Comparison of ENCODE assay signal across 28 mouse cellular contexts in genomic region chr9:123343069-123343468, GRCm38 (mm10). TPM values are rescaled to one million over a fixed set of nuclear protein-coding genes. Genes with fewer than 3 reads are reported as not detected.
A peak's percentile ranks its signal among the peaks of the same experiment; 100 is the strongest.
DNase-seq lines count a peak whose midpoint lies in the region; ATAC-seq lines count a peak whose summit lies in the region.
"Had no signal": no experiment of that assay in that cellular context is flagged by ENCODE, and none has a peak within 500 bp of the region (broad histone marks: within the 10 kb centered on the region; RNA-seq: fewer than 3 reads in every experiment).

No protein-coding gene starts in this region.

- H3K4me3 ChIP-seq in kidney, embryonic 15.5 days (replicated peaks) = no peak overlapping the region
- H3K4me3 ChIP-seq in kidney, embryonic 16.5 days (ENCODE audit: low read length) = no peak overlapping the region
- no peak overlapping the region for H3K4me3 ChIP-seq in kidney, embryonic 14.5 days (ENCODE audit: low read length)
- H3K4me3 ChIP-seq: embryonic facial prominence, embryonic 12.5 days; embryonic facial prominence, embryonic 15.5 days; gastrocnemius, adult 2 months; heart, embryonic 12.5 days; heart, embryonic 15.5 days had no signal

- no peaks in the 10 kb centered on the region for H3K27me3 ChIP-seq in kidney, embryonic 15.5 days
- no peaks in the 10 kb centered on the region for H3K27me3 ChIP-seq in kidney, embryonic 16.5 days (ENCODE audit: insufficient read depth, low read length)
- H3K27me3 ChIP-seq in kidney, embryonic 14.5 days (ENCODE audit: control insufficient read depth, insufficient read depth, low read length) = no peaks in the 10 kb centered on the region
- H3K27me3 ChIP-seq: CH12.LX; embryonic facial prominence, embryonic 12.5 days; embryonic facial prominence, embryonic 15.5 days; heart, embryonic 12.5 days; heart, embryonic 15.5 days; Patski had no signal

- 0 out of 2 replicates have a peak, but pooled peaks cover 4% of the 10 kb centered on the region for H3K4me1 ChIP-seq in kidney, embryonic 15.5 days
- H3K4me1 ChIP-seq in kidney, embryonic 16.5 days (ENCODE audit: insufficient read depth, low read length) = no peaks in the 10 kb centered on the region; the same call in 1 of the 2 replicates
- H3K4me1 ChIP-seq in kidney, embryonic 14.5 days (ENCODE audit: control insufficient read depth, insufficient read depth, low read length) = no peaks in the 10 kb centered on the region; the same call in 1 of the 2 replicates
- H3K4me1 ChIP-seq: embryonic facial prominence, embryonic 12.5 days; embryonic facial prominence, embryonic 15.5 days had no signal

- H3K9me3 ChIP-seq in kidney, embryonic 15.5 days (replicated peaks) = no peaks in the 10 kb centered on the region
- no peaks in the 10 kb centered on the region for H3K9me3 ChIP-seq in kidney, embryonic 16.5 days (ENCODE audit: low read length)
- no peaks in the 10 kb centered on the region for H3K9me3 ChIP-seq in kidney, embryonic 14.5 days (ENCODE audit: control insufficient read depth, low read length)
- H3K9me3 ChIP-seq: embryonic facial prominence, embryonic 12.5 days; embryonic facial prominence, embryonic 15.5 days; G1E; heart, embryonic 12.5 days; heart, embryonic 15.5 days had no signal

- ATAC-seq in kidney, embryonic 15.5 days (replicated peaks; ENCODE audit: low FRiP score) = no peak
- ATAC-seq in kidney, embryonic 16.5 days (ENCODE audit: low FRiP score, low TSS enrichment) = peak; percentile 59; the same call in 1 of the 2 replicates
- no peak for ATAC-seq in kidney, embryonic 14.5 days (ENCODE audit: low FRiP score, low TSS enrichment)
- ATAC-seq: forebrain, embryonic 14.5 days; forebrain, postnatal 0 days; hindbrain, postnatal 0 days; Patski had no signal

- H3K36me3 ChIP-seq in kidney, embryonic 15.5 days = no peaks in the 10 kb centered on the region
- H3K36me3 ChIP-seq in kidney, embryonic 16.5 days (ENCODE audit: insufficient read depth, low read length) = no peaks in the 10 kb centered on the region
- no peaks in the 10 kb centered on the region for H3K36me3 ChIP-seq in kidney, embryonic 14.5 days (ENCODE audit: control insufficient read depth, insufficient read depth, low read length)
- H3K36me3 ChIP-seq: embryonic facial prominence, embryonic 12.5 days; embryonic facial prominence, embryonic 15.5 days; G1E; heart, embryonic 12.5 days; heart, embryonic 15.5 days had no signal

- 66% methylated on average over 3 of the region's 3 CpGs for WGBS in kidney, embryonic 15.5 days
- 60% methylated on average over 3 of the region's 3 CpGs for WGBS in kidney, embryonic 16.5 days
- 62% methylated on average over 3 of the region's 3 CpGs for WGBS in kidney, embryonic 14.5 days

- H3K4me2 ChIP-seq in kidney, embryonic 15.5 days = no peak overlapping the region
- H3K4me2 ChIP-seq in kidney, embryonic 16.5 days (replicated peaks; ENCODE audit: low read depth, low read length) = no peak overlapping the region
- no peak overlapping the region for H3K4me2 ChIP-seq in kidney, embryonic 14.5 days (replicated peaks; ENCODE audit: low read depth, low read length)
- H3K4me2 ChIP-seq: embryonic facial prominence, embryonic 12.5 days; embryonic facial prominence, embryonic 15.5 days; heart, embryonic 12.5 days; heart, embryonic 15.5 days; hindbrain, embryonic 14.5 days had no signal

- peak; percentile 20 for DNase-seq in kidney, adult 11 months
- DNase-seq in kidney, postnatal 36 days = peak; percentile 23 to 38
- no peak for DNase-seq in spleen, adult 18-20 months
- DNase-seq: adrenal gland, postnatal 10 days; adrenal gland, postnatal 36 days; B cell, adult 2 months; cerebellum, adult 18-20 months; cerebellum, adult 9-10 months; cerebellum, postnatal 14 days; forebrain, postnatal 0 days; gastrocnemius, adult 2 months; gastrocnemius, postnatal 14 days; heart, adult 18-20 months; heart, postnatal 10 days; heart, postnatal 4 days had no signal

- no peak overlapping the region for H3K9ac ChIP-seq in kidney, embryonic 15.5 days
- H3K9ac ChIP-seq in kidney, embryonic 16.5 days (replicated peaks; ENCODE audit: low read length) = no peak overlapping the region
- no peak overlapping the region for H3K9ac ChIP-seq in kidney, embryonic 14.5 days (ENCODE audit: low read depth, low read length)
- H3K9ac ChIP-seq: embryonic facial prominence, embryonic 12.5 days; embryonic facial prominence, embryonic 15.5 days; forebrain, postnatal 0 days; heart, embryonic 12.5 days; heart, embryonic 15.5 days; hindbrain, embryonic 14.5 days had no signal

- no peak overlapping the region for H3K27ac ChIP-seq in kidney, embryonic 15.5 days
- no peak overlapping the region for H3K27ac ChIP-seq in kidney, embryonic 16.5 days (ENCODE audit: low read length)
- no peak overlapping the region for H3K27ac ChIP-seq in kidney, embryonic 14.5 days (ENCODE audit: low read depth, low read length)
- H3K27ac ChIP-seq: embryonic facial prominence, embryonic 12.5 days; embryonic facial prominence, embryonic 15.5 days; gastrocnemius, adult 2 months; heart, embryonic 15.5 days; hindbrain, embryonic 14.5 days; hindbrain, postnatal 0 days had no signal

RNA-seq across cellular contexts. Expression of gene Lars2, which starts 23.7 kb away (rescaled TPM):
- polyA plus RNA-seq in kidney, embryonic 15.5 days (2015; fragmentation: Nextera tagmentation; extraction: Ambion mirVana) = 934 and 964 TPM in 2 replicates
- polyA plus RNA-seq in kidney, embryonic 16.5 days (2015; fragmentation: Nextera tagmentation; extraction: Ambion mirVana) = 702 and 799 TPM in 2 replicates
- 1,448 and 1,757 TPM in 2 replicates for polyA plus RNA-seq in kidney, embryonic 14.5 days (2014; fragmentation: Nextera tagmentation; extraction: Ambion mirVana)

Comparison
In these comparisons a context has a peak if more than half of its experiments do, and no peak if none do; other contexts are left out.
1. DNase-seq: peak in kidney, adult 11 months (single experiment) and kidney, postnatal 36 days (2 of 2); none in spleen, adult 18-20 months (0 of 2).